Mouse (Mus musculus) heart, postnatal 0 days (tissue): ENCODE measurements around the gene Lrch1.

ENCODE experiments used
- CTCF ChIP-seq: IDR thresholded peaks from 2 replicates; pipeline ENCODE4 v1.5.1; 2016; ENCODE audit warnings: antibody characterized with exemption, control low read depth, low read depth
- EP300 ChIP-seq: IDR thresholded peaks from 2 replicates; pipeline ENCODE4 v1.6.1; 2016; ENCODE audit warnings: antibody characterized with exemption, low read depth

DNA sequence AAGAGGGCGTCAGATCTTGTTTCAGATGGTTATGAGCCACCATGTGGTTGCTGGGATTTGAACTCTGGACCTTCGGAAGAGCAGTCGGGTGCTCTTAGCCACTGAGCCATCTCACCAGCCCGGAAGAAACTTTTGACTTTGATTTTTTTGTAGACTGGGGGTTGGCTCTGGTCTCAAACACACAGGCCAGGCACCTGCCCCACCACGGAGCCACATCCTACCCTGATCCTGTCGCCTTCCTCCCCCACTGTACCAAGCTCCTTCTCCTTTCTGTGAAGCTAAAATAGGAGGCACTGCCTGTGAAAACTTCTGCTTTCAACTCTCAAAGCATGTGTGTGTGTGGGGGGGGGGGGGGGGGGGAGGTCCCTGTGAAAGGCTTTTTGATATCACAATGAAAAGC, 39.4 kb downstream of the Lrch1 start:
- TF ChIP-seq CTCF (no peak), EP300 (no peak)
